Mouse (Mus musculus) cerebellum, postnatal 25 days (tissue): Measurements from ENCODE around the gene Zfp967.
"Not testable (repeated sequence)": the region's sequence is repeated elsewhere in the genome, so short reads cannot be mapped to it uniquely, and the experiment has no call there.

Experiments
- DNase-seq, 2 experiments: peaks; one replicate each; pipeline ENCODE4 v3.0.0; 2021; ENCODE audit warnings: mixed read lengths in 2 of 2

Zfp967 gene

DNA sequence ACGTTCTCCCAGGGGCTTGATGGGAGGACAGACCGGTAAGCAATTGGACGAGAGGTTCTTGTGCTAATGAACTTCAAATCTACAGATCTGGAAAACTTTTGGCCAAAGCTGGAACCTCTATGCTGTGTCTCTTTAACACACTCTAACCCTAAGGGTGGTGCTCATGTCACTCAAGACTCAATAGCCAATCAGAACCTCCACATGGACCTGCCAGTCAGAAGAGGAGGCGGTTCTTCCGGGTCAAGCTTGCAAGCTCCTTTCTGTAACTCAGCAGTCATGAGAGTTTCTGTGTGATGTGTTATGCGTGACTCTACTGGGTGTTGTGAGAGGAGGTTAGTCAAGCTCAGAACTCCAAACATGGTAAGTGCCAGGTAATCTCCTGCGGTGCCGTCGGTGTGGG lies at the start of gene Zfp967:
TSS of gene Zfp967 (plus strand) at position 301 of the 400 bp plus-strand sequence.
- DNase-seq: not testable (repeated sequence)

- DNase-seq: not testable (repeated sequence)
Measured at GRCm38 (mm10) chr2:176486683-176487082, 34.2 kb upstream of the Zfp967 start, which contains the start of gene Gm14434. TSS of gene Gm14434 (minus strand) at chr2:176486783.
